Mouse (Mus musculus) limb, embryonic 14.5 days (tissue): ENCODE data around the gene Fat3. TPM values are rescaled to one million over a fixed set of nuclear protein-coding genes. Genes with fewer than 3 reads are reported as not detected.

Experiments
- ATAC-seq: fragments of 200-750 bp; cut with Nextera tagmentation; 2 replicates; pipeline ENCODE4 v1.8.0; 2017; ENCODE audit warnings: low read depth, moderate number of reproducible peaks, moderate TSS enrichment; ENCODE audit not compliant: low FRiP score
- DNase-seq: peaks from one replicate; pipeline ENCODE4 v3.0.0-alpha.2; 2015; ENCODE audit warnings: low spot score
- H3K27ac ChIP-seq: fragments of 300-500 bp; sonication (generic); replicated peaks from 2 replicates; pipeline ENCODE4 v1.5.1; 2014; ENCODE audit warnings: low read depth, mild to moderate bottlenecking, low read length, moderate library complexity, mixed read lengths
- H3K27me3 ChIP-seq: fragments of 300-500 bp; sonication (generic); 2 replicates; pipeline ENCODE4 v1.6.1; 2014; ENCODE audit warnings: low read length, mixed read lengths; ENCODE audit not compliant: control insufficient read depth, insufficient read depth
- H3K36me3 ChIP-seq: fragments of 300-500 bp; sonication (generic); 2 replicates; pipeline ENCODE4 v1.6.1; 2014; ENCODE audit warnings: mild to moderate bottlenecking, low read length, moderate library complexity, mixed read lengths; ENCODE audit not compliant: control insufficient read depth, insufficient read depth
- H3K4me1 ChIP-seq: fragments of 300-500 bp; sonication (generic); 2 replicates; pipeline ENCODE4 v1.6.1; 2014; ENCODE audit warnings: antibody characterized with exemption, low read length, mixed read lengths; ENCODE audit not compliant: control insufficient read depth, insufficient read depth
- H3K4me2 ChIP-seq: fragments of 300-500 bp; sonication (generic); replicated peaks from 2 replicates; pipeline ENCODE4 v1.6.1; 2014; ENCODE audit warnings: low read depth, mild to moderate bottlenecking, low read length, moderate library complexity; ENCODE audit not compliant: severe bottlenecking
- H3K4me3 ChIP-seq: fragments of 300-500 bp; sonication (generic); replicated peaks from 2 replicates; pipeline ENCODE4 v1.5.1; 2014; ENCODE audit warnings: low read length
- H3K9ac ChIP-seq: fragments of 300-500 bp; sonication (generic); 2 replicates; pipeline ENCODE4 v1.6.1; 2014; ENCODE audit warnings: mild to moderate bottlenecking, low read depth, low read length, moderate library complexity; ENCODE audit not compliant: severe bottlenecking
- H3K9me3 ChIP-seq: fragments of 300-500 bp; sonication (generic); 2 replicates; pipeline ENCODE4 v1.6.1; 2016; ENCODE audit warnings: low read length; ENCODE audit not compliant: control insufficient read depth
- POLR2A ChIP-seq: fragments of 200-500 bp; IDR thresholded peaks from 2 replicates; pipeline ENCODE4 v1.8.0; 2012; ENCODE audit warnings: inconsistent platforms, mild to moderate bottlenecking, moderate library complexity, borderline replicate concordance; ENCODE audit not compliant: insufficient read depth, insufficient read length; ENCODE audit errors: extremely low read depth
- whole genome bisulfite sequencing: fragments of 180-500 bp; shearing (Covaris S2); extraction: QIAGEN DNeasy Blood & Tissue Kit; methylation state at CpG from one replicate; pipeline ENCODE4 v1.1.7; 2014; 5-methylcytosine and 5-hydroxymethylcytosine counted together
- polyA plus RNA-seq, 2 experiments: library from polyadenylated mRNA; depleted of rRNA in 1 of 2; stranded (reverse) in 1 of 2; unstranded in 1 of 2; fragments of >200 nt; fragmentation: Nextera tagmentation in 1 of 2; extraction: Ambion mirVana in 1 of 2; gene quantifications; 2 replicates each; pipeline versions ENCODE4 v1.2.1 to v1.2.3; 2012 to 2014

Gene Fat3
- polyA plus RNA-seq, 2 experiments = 5.4 to 9.2 TPM

GRCm38 (mm10) chr9:16293928-16294806 is 206.9 kb downstream of the Fat3 start:
- Histone ChIP-seq H3K9ac (no peak overlapping the region), H3K27ac (no peak overlapping the region), H3K9me3 (no peaks in the 10 kb centered on the region), H3K27me3 (no peaks in the 10 kb centered on the region), H3K4me3 (no peak overlapping the region), H3K36me3 (no peaks in the 10 kb centered on the region), H3K4me2 (no peak overlapping the region), H3K4me1 (no peaks in the 10 kb centered on the region)
- WGBS = 77% methylated on average over 6 of the region's 6 CpGs
- no peak for DNase-seq
- no peak for ATAC-seq
- TF ChIP-seq POLR2A = no peak

DNA sequence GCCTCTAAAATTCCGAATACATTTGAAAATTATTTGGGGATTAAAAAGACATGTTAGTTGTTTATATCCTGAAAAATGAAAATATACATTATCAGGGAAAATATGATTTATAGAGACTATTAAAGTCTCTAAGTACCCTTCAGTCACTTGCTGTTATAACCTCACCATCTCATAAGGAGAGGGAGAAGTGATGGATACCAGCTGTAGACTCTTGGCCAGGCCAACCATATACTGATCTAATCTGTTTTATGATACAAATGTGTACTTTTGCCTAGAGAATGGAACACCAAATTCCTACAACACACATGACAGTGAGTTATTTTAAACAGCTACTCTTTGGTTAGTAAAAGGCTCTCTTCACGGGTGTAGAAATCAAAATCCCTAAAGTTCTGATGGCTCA is 208.6 kb downstream of the Fat3 start:
- Histone ChIP-seq H3K9me3 (no peaks in the 10 kb centered on the region), H3K9ac (no peak overlapping the region), H3K4me1 (no peaks in the 10 kb centered on the region), H3K27me3 (no peaks in the 10 kb centered on the region), H3K36me3 (no peaks in the 10 kb centered on the region), H3K4me2 (no peak overlapping the region), H3K27ac (no peak overlapping the region), H3K4me3 (no peak overlapping the region)
- ATAC-seq (no peak), DNase-seq (no peak)
- no peak for TF ChIP-seq POLR2A
- WGBS = 52% methylated on average over 2 of the region's 2 CpGs

GRCm38 (mm10) chr9:16290911-16291310 is 210.2 kb downstream of the Fat3 start:
- Histone ChIP-seq H3K4me2 (no peak overlapping the region), H3K27me3 (no peaks in the 10 kb centered on the region), H3K4me3 (no peak overlapping the region), H3K4me1 (no peaks in the 10 kb centered on the region), H3K27ac (no peak overlapping the region), H3K9ac (no peak overlapping the region), H3K9me3 (no peaks in the 10 kb centered on the region), H3K36me3 (no peaks in the 10 kb centered on the region)
- DNase-seq = no peak
- WGBS = 78% methylated on average over 2 of the region's 2 CpGs
- ATAC-seq = no peak
- TF ChIP-seq POLR2A = no peak

DNA sequence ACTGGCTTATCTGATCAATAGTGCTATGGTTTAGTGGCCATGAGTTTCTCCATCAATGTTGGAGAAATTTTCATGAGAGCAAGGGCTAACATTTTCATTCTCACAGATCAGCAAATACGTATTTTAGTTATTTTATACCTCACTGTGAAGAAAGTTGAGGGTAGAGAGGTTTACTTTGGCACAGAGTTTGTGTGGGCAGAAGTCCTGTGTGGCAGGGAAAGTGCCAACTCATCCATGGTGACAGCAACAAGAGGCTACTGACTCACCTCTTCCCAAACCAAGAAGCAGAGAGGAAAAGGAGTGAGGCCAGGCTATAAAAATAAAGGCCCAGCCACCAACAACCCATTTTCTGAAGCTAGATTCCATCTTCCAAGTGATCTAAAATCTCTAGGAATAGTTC is 218.1 kb downstream of the Fat3 start:
- Histone ChIP-seq H3K27me3 (no peaks in the 10 kb centered on the region), H3K27ac (no peak overlapping the region), H3K36me3 (no peaks in the 10 kb centered on the region), H3K4me1 (no peaks in the 10 kb centered on the region), H3K9ac (no peak overlapping the region), H3K4me3 (no peak overlapping the region), H3K9me3 (no peaks in the 10 kb centered on the region), H3K4me2 (no peak overlapping the region)
- no peak for TF ChIP-seq POLR2A
- 75% methylated on average over 1 of the region's 1 CpGs for WGBS
- ATAC-seq = no peak
- DNase-seq = no peak

DNA sequence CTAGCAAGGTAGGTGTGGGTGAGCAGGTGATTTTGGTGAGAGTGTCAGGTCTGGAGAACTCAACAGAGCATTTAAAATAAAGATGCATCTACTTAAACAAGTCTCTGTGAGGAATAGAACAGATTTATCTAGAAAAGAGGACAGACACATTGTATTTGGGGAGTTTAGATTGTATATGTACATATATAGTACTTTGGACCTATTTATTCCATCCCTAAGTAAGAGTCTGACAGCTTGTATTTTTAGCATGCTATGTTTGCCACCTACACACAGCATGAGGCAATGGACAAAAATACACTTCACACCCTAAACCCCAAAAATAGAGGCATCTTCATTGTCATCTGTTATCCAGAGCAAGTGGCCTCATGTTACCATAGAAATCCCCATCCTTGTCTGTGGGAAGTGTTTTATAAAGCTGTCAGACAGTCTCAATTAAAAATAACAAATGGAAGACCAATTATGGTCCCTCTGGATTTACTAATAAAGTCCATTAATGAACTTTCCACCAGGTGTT is 218.7 kb downstream of the Fat3 start:
- no peaks in the 10 kb centered on the region for H3K36me3 ChIP-seq

More for the DNA sequence above, 218.7 kb downstream of the Fat3 start:
- Histone ChIP-seq H3K4me3 (no peak overlapping the region), H3K9ac (no peak overlapping the region), H3K9me3 (no peaks in the 10 kb centered on the region), H3K4me2 (no peak overlapping the region), H3K27me3 (no peaks in the 10 kb centered on the region), H3K27ac (no peak overlapping the region), H3K4me1 (no peaks in the 10 kb centered on the region)
- no peak for DNase-seq
- TF ChIP-seq POLR2A = no peak
- no peak for ATAC-seq
